Mouse (Mus musculus) right cerebral cortex, postnatal 4 days (tissue): Measurements from ENCODE around the gene Ube2cbp.

Experiments
- DNase-seq: peaks from one replicate; pipeline ENCODE4 v3.0.0-alpha.2; 2022

Ube2cbp gene

GRCm38 (mm10) chr9:86464151-86465105, at the start of gene Ube2cbp:
Gene Ube2cbp, minus strand, starts transcription at chr9:86464950.
- DNase-seq = peak; percentile 93

- DNase-seq = no peak
Measured at GRCm38 (mm10) chr9:86514390-86514789, 49.6 kb upstream of the Ube2cbp start.

- DNase-seq = no peak
Measured at GRCm38 (mm10) chr9:86513733-86514132, 49.0 kb upstream of the Ube2cbp start.

GRCm38 (mm10) chr9:86507437-86507836, 42.7 kb upstream of the Ube2cbp start:
- DNase-seq = no peak

- no peak for DNase-seq
Measured at GRCm38 (mm10) chr9:86499083-86499482, 34.3 kb upstream of the Ube2cbp start.

GRCm38 (mm10) chr9:86496261-86496660, 31.5 kb upstream of the Ube2cbp start:
- DNase-seq = no peak

- DNase-seq = no peak
Measured at GRCm38 (mm10) chr9:86491740-86492139, 27.0 kb upstream of the Ube2cbp start.

- no peak for DNase-seq
Measured at GRCm38 (mm10) chr9:86482236-86482635, 17.5 kb upstream of the Ube2cbp start.

GRCm38 (mm10) chr9:86478414-86479093, 13.8 kb upstream of the Ube2cbp start:
- DNase-seq = no peak

GRCm38 (mm10) chr9:86476763-86477162, 12.0 kb upstream of the Ube2cbp start:
- no peak for DNase-seq

GRCm38 (mm10) chr9:86475956-86476355, 11.2 kb upstream of the Ube2cbp start:
- no peak for DNase-seq

- DNase-seq = peak; percentile 95
Measured at GRCm38 (mm10) chr9:86466990-86467870, 2.5 kb upstream of the Ube2cbp start, which contains the start of gene Dop1a. Gene Dop1a, plus strand, starts transcription at chr9:86467154.

- DNase-seq = no peak
Measured at GRCm38 (mm10) chr9:86453626-86454025, 11.1 kb downstream of the Ube2cbp start.

- peak; percentile 70 for DNase-seq
Measured at GRCm38 (mm10) chr9:86451617-86452016, 13.1 kb downstream of the Ube2cbp start.

- DNase-seq = no peak
Measured at GRCm38 (mm10) chr9:86451094-86451493, 13.7 kb downstream of the Ube2cbp start.

- peak; percentile 87 for DNase-seq
Measured at GRCm38 (mm10) chr9:86449581-86449980, 15.2 kb downstream of the Ube2cbp start.

GRCm38 (mm10) chr9:86447431-86447830, 17.3 kb downstream of the Ube2cbp start:
- no peak for DNase-seq

- no peak for DNase-seq
Measured at GRCm38 (mm10) chr9:86446847-86447246, 17.9 kb downstream of the Ube2cbp start.

- no peak for DNase-seq
Measured at GRCm38 (mm10) chr9:86442248-86442647, 22.5 kb downstream of the Ube2cbp start.

- no peak for DNase-seq
Measured at GRCm38 (mm10) chr9:86438337-86439009, 26.3 kb downstream of the Ube2cbp start.

GRCm38 (mm10) chr9:86436608-86437007, 28.1 kb downstream of the Ube2cbp start:
- no peak for DNase-seq

GRCm38 (mm10) chr9:86435510-86435909, 29.2 kb downstream of the Ube2cbp start:
- no peak for DNase-seq
